Mouse (Mus musculus): Measurements from ENCODE around the gene Rgs2.

DNA sequence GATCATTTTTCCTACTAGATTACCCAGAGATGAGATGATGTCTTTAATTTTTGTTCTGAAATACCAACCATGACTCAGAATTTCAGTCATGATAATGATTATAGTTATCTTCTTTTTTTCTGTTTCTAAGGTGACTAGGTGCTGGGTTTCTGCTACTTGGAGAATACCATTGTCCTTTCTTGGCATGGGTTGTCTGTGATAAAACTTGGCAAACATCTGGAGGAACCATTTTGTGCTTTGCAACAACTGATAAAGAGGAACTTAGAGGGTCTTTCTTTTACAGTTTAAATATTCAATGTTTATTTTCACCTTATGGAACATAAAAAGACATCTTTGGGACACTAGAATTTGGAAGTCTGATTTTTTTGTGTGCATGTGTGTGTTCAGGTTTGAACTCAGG, 10.0 kb upstream of the Rgs2 start:
- TF ChIP-seq CTCF (conservative IDR thresholded peaks at IDR 0.05; ENCODE audit: insufficient read depth, insufficient read length, low read depth, low read length) (no peak), POLR2A (IDR thresholded peaks at IDR 0.05; ENCODE audit: low read depth, low read length) (no peak)

Data from kidney, adult 2 months (tissue).